Mouse (Mus musculus): ENCODE data around the gene Bst2. TPM values are rescaled to one million over a fixed set of nuclear protein-coding genes. Genes with fewer than 3 reads are reported as not detected.
"Not testable (repeated sequence)": the region's sequence is repeated elsewhere in the genome, so short reads cannot be mapped to it uniquely, and the experiment has no call there.

The Bst2 gene
- polyA plus RNA-seq, 1 experiment from 2014 or later, result 2.2 TPM

- H3K9me3 ChIP-seq (ENCODE audit: control insufficient read depth, low read length); ATAC-seq (ENCODE audit: low FRiP score); H3K4me3 ChIP-seq (ENCODE audit: low read depth, low read length); H3K4me2 ChIP-seq (replicated peaks; ENCODE audit: low read depth, low read length); H3K27ac ChIP-seq (ENCODE audit: low read depth, low read length); H3K9ac ChIP-seq (ENCODE audit: low read depth, low read length); H3K36me3 ChIP-seq (ENCODE audit: control insufficient read depth, insufficient read depth, low read length); H3K27me3 ChIP-seq (ENCODE audit: control insufficient read depth, insufficient read depth, low read length); H3K4me1 ChIP-seq (replicated peaks; ENCODE audit: control insufficient read depth, insufficient read depth, low read length): not testable (repeated sequence)
- 36% methylated on average over 8 of the region's 10 CpGs for WGBS
- DNase-seq (ENCODE audit: low spot score), result peak; percentile 85
Measured at GRCm38 (mm10) chr8:71519037-71519825, 18.0 kb downstream of the Bst2 start.

DNA sequence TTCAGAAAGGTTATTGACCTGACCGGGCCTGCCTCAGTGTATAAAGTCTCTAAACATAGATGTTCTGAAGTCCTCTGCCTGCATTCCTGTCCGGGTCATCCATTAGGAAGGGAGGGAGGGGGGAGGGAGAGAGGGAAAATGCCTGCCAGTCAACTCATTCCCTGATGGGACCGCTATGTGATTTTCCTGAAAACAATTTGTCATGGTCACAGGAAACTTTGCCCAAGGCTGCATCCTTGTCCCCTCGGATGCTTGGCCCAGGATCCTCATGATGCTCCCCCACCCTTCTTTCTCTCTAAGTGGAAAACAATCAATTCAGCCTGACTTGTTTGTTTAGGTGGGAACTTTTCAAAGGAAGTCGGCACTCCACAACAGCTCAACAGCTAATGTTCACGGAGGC lies 20.5 kb downstream of the Bst2 start:
- Histone ChIP-seq H3K27ac (ENCODE audit: low read depth, low read length) (no peak overlapping the region), H3K4me2 (replicated peaks; ENCODE audit: low read depth, low read length) (no peak overlapping the region), H3K4me1 (replicated peaks; ENCODE audit: control insufficient read depth, insufficient read depth, low read length) (peaks cover 5% of the 10 kb centered on the region; the same call in 1 of the 2 replicates), H3K36me3 (ENCODE audit: control insufficient read depth, insufficient read depth, low read length) (no peaks in the 10 kb centered on the region), H3K27me3 (ENCODE audit: control insufficient read depth, insufficient read depth, low read length) (no peaks in the 10 kb centered on the region), H3K9ac (ENCODE audit: low read depth, low read length) (no peak overlapping the region), H3K4me3 (ENCODE audit: low read depth, low read length) (no peak overlapping the region), H3K9me3 (ENCODE audit: control insufficient read depth, low read length) (no peaks in the 10 kb centered on the region)
- WGBS, result 10% methylated on average over 6 of the region's 6 CpGs
- peak; percentile 51 for DNase-seq (ENCODE audit: low spot score)
- peak; percentile 25; the same call in 1 of the 2 replicates for ATAC-seq (ENCODE audit: low FRiP score)

DNA sequence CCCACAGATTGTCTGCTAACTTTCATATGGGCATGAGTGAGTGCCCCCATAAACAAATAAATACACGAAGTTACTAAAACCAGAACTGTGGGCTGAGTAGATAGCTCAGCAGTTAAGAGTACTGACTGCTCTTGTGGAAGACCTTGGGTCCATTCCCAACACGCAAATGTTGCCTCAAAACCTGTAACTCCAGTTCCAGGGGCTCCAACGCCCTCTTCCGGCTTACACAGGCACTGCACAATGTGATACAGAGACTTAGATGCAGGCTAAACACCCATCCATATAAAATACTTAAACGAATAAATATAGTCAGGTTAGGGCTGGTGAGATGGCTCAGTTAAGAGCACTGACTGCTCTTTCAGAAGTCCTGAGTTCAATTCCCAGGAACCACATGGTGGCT lies 22.2 kb downstream of the Bst2 start:
- ATAC-seq (ENCODE audit: low FRiP score) (no peak), DNase-seq (ENCODE audit: low spot score) (no peak)
- H3K4me1 ChIP-seq (replicated peaks; ENCODE audit: control insufficient read depth, insufficient read depth, low read length), result peaks cover 5% of the 10 kb centered on the region; the same call in 1 of the 2 replicates
- WGBS, result 68% methylated on average over 5 of the region's 5 CpGs
- H3K9ac ChIP-seq (ENCODE audit: low read depth, low read length), result no peak overlapping the region
- no peak overlapping the region for H3K4me2 ChIP-seq (replicated peaks; ENCODE audit: low read depth, low read length)
- H3K27ac ChIP-seq (ENCODE audit: low read depth, low read length), result no peak overlapping the region
- H3K36me3 ChIP-seq (ENCODE audit: control insufficient read depth, insufficient read depth, low read length), result no peaks in the 10 kb centered on the region
- H3K4me3 ChIP-seq (ENCODE audit: low read depth, low read length), result no peak overlapping the region
- peaks cover 2% of the 10 kb centered on the region; the same call in 1 of the 2 replicates for H3K27me3 ChIP-seq (ENCODE audit: control insufficient read depth, insufficient read depth, low read length)
- H3K9me3 ChIP-seq (ENCODE audit: control insufficient read depth, low read length), result no peaks in the 10 kb centered on the region

DNA sequence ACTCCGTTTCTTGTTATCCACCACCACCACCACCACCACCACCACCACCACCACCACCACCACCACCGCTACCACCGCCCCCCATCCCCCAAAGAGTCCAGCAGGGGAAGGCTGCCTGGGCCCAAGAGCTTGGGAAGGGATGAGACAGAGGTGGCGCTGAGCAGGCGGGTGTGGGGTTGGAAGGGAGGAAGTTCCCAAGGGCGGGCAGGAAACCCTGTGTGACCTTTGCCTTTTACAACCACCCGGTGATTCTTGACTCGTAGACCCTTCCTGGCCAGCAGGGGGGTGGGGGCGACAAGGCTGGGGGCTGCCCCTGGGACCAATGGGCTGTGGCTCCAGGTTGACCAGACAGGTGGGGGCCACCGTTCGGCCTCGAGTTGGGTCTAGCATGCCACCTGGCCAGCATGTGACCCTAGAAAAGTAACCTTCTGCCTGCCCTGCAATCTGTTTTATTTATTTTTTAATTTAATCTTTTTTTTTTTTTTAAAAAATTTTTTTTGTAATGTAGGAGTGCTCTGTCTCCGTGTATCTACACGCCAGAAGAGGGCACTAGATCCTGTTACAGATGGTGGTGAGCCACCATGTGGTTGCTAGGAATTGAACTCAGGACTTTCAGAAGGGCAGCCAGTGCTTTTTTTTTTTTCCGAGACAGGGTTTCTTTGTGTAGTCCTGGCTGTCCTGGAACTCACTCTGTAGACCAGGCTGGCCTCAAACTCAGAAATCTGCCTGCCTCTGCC lies 24.1 kb downstream of the Bst2 start:
- Histone ChIP-seq H3K9ac (ENCODE audit: low read depth, low read length) (no peak overlapping the region), H3K9me3 (ENCODE audit: control insufficient read depth, low read length) (no peaks in the 10 kb centered on the region), H3K4me3 (ENCODE audit: low read depth, low read length) (no peak overlapping the region), H3K27me3 (ENCODE audit: control insufficient read depth, insufficient read depth, low read length) (peaks cover 16% of the 10 kb centered on the region), H3K4me2 (replicated peaks; ENCODE audit: low read depth, low read length) (no peak overlapping the region), H3K4me1 (replicated peaks; ENCODE audit: control insufficient read depth, insufficient read depth, low read length) (peaks cover 5% of the 10 kb centered on the region; the same call in 1 of the 2 replicates), H3K36me3 (ENCODE audit: control insufficient read depth, insufficient read depth, low read length) (no peaks in the 10 kb centered on the region), H3K27ac (ENCODE audit: low read depth, low read length) (no peak overlapping the region)
- ATAC-seq (ENCODE audit: low FRiP score) (no peak), DNase-seq (ENCODE audit: low spot score) (no peak)
- 72% methylated on average over 15 of the region's 15 CpGs for WGBS

GRCm38 (mm10) chr8:71511644-71512043 lies 25.6 kb downstream of the Bst2 start, which contains the start of gene Plvap:
TSS of gene Plvap (minus strand) at chr8:71511752.
- Histone ChIP-seq H3K27ac (ENCODE audit: low read depth, low read length) (no peak within 1 kb of the TSS), H3K36me3 (ENCODE audit: control insufficient read depth, insufficient read depth, low read length) (no peaks in the 10 kb centered on the region), H3K4me3 (ENCODE audit: low read depth, low read length) (no peak within 1 kb of the TSS), H3K27me3 (ENCODE audit: control insufficient read depth, insufficient read depth, low read length) (peaks cover 32% of the 10 kb centered on the region), H3K4me2 (replicated peaks; ENCODE audit: low read depth, low read length) (no peak within 1 kb of the TSS), H3K4me1 (replicated peaks; ENCODE audit: control insufficient read depth, insufficient read depth, low read length) (peaks cover 4% of the 10 kb centered on the region; the same call in 1 of the 2 replicates), H3K9me3 (ENCODE audit: control insufficient read depth, low read length) (no peaks in the 10 kb centered on the region), H3K9ac (ENCODE audit: low read depth, low read length) (no peak within 1 kb of the TSS)
- WGBS, result 50% methylated on average over 14 of the region's 14 CpGs
- ATAC-seq (ENCODE audit: low FRiP score) (no peak), DNase-seq (ENCODE audit: low spot score) (no peak)

- no peak overlapping the region for H3K27ac ChIP-seq (ENCODE audit: low read depth, low read length)
- 84% methylated on average over 2 of the region's 2 CpGs for WGBS
- H3K4me3 ChIP-seq (ENCODE audit: low read depth, low read length), result no peak overlapping the region
- no peak for DNase-seq (ENCODE audit: low spot score)
- H3K4me1 ChIP-seq (replicated peaks; ENCODE audit: control insufficient read depth, insufficient read depth, low read length), result peaks cover 4% of the 10 kb centered on the region; the same call in 1 of the 2 replicates
- H3K9ac ChIP-seq (ENCODE audit: low read depth, low read length), result no peak overlapping the region
- H3K4me2 ChIP-seq (replicated peaks; ENCODE audit: low read depth, low read length), result no peak overlapping the region
- H3K36me3 ChIP-seq (ENCODE audit: control insufficient read depth, insufficient read depth, low read length), result no peaks in the 10 kb centered on the region
- ATAC-seq (ENCODE audit: low FRiP score), result no peak
- H3K9me3 ChIP-seq (ENCODE audit: control insufficient read depth, low read length), result no peaks in the 10 kb centered on the region
- peaks cover 43% of the 10 kb centered on the region for H3K27me3 ChIP-seq (ENCODE audit: control insufficient read depth, insufficient read depth, low read length)
Measured at GRCm38 (mm10) chr8:71509316-71509715, 27.9 kb downstream of the Bst2 start.

GRCm38 (mm10) chr8:71507589-71508104 lies 29.6 kb downstream of the Bst2 start:
- Histone ChIP-seq H3K9ac (ENCODE audit: low read depth, low read length) (no peak overlapping the region), H3K4me2 (replicated peaks; ENCODE audit: low read depth, low read length) (peak overlapping the region; percentile 58), H3K9me3 (ENCODE audit: control insufficient read depth, low read length) (no peaks in the 10 kb centered on the region), H3K4me1 (replicated peaks; ENCODE audit: control insufficient read depth, insufficient read depth, low read length) (peaks cover 4% of the 10 kb centered on the region; the same call in 1 of the 2 replicates), H3K36me3 (ENCODE audit: control insufficient read depth, insufficient read depth, low read length) (no peaks in the 10 kb centered on the region), H3K4me3 (ENCODE audit: low read depth, low read length) (peak overlapping the region; percentile 37), H3K27ac (ENCODE audit: low read depth, low read length) (no peak overlapping the region), H3K27me3 (ENCODE audit: control insufficient read depth, insufficient read depth, low read length) (peaks cover 43% of the 10 kb centered on the region)
- under 1% methylated on average over 53 of the region's 61 CpGs for WGBS
- peak; percentile 77 for ATAC-seq (ENCODE audit: low FRiP score)
- peak; percentile 90 for DNase-seq (ENCODE audit: low spot score)

- Histone ChIP-seq H3K4me1 (replicated peaks; ENCODE audit: control insufficient read depth, insufficient read depth, low read length) (peaks cover 4% of the 10 kb centered on the region; the same call in 1 of the 2 replicates), H3K27ac (ENCODE audit: low read depth, low read length) (no peak overlapping the region), H3K36me3 (ENCODE audit: control insufficient read depth, insufficient read depth, low read length) (no peaks in the 10 kb centered on the region), H3K9me3 (ENCODE audit: control insufficient read depth, low read length) (no peaks in the 10 kb centered on the region), H3K4me2 (replicated peaks; ENCODE audit: low read depth, low read length) (no peak overlapping the region), H3K27me3 (ENCODE audit: control insufficient read depth, insufficient read depth, low read length) (peaks cover 43% of the 10 kb centered on the region), H3K9ac (ENCODE audit: low read depth, low read length) (no peak overlapping the region), H3K4me3 (ENCODE audit: low read depth, low read length) (no peak overlapping the region)
- WGBS, result 84% methylated on average over 4 of the region's 4 CpGs
- no peak for ATAC-seq (ENCODE audit: low FRiP score)
- DNase-seq (ENCODE audit: low spot score), result no peak
Measured at GRCm38 (mm10) chr8:71505979-71506378, 31.3 kb downstream of the Bst2 start.

All from hindbrain, embryonic 11.5 days (tissue).